Mouse (Mus musculus): Measurements from ENCODE around the gene Pde4dip. TPM values are rescaled to one million over a fixed set of nuclear protein-coding genes. Genes with fewer than 3 reads are reported as not detected.
A peak's percentile ranks its signal among the peaks of the same experiment; 100 is the strongest.

Pde4dip gene
- total and polyA plus RNA-seq, 2 experiments from 2014 or later, result 47.6 to 93.6 TPM

DNA sequence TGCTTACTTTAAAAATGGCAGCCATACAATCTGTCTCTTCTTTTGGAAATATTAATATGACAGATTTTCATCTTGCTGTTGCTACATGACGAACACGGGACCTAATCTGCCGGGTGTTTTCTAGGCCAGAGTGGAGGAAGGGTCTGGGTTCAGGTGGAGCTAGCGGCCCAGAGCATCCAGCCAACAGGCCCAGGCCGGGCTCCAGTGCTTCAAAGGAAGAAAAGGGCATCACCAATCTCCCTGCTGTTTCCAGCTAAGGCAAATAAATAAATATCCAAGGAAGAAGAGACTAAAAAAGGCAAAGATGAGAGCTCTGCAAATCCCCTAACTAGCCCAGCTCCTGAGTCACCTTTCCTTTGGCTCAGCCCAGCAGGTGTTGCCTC, 731 bp downstream of the Pde4dip start:
- H3K9me3 ChIP-seq (ENCODE audit: low read length), result no peaks in the 10 kb centered on the region
- DNase-seq (ENCODE audit: low spot score), result peak; percentile 19

GRCm38 (mm10) chr3:97881576-97881975, 6.9 kb downstream of the Pde4dip start:
- no peak overlapping the region for H3K4me2 ChIP-seq (ENCODE audit: low read depth, low read length, poor library complexity, severe bottlenecking)
- H3K4me1 ChIP-seq (ENCODE audit: insufficient read depth, low read length), result no peaks in the 10 kb centered on the region
- H3K4me3 ChIP-seq (ENCODE audit: low read depth, low read length), result no peak overlapping the region
- ATAC-seq (ENCODE audit: low FRiP score) (no peak), DNase-seq (ENCODE audit: low spot score) (no peak)
- 91% methylated on average over 5 of the region's 5 CpGs for WGBS
- H3K9ac ChIP-seq (replicated peaks; ENCODE audit: low read length, poor library complexity, severe bottlenecking), result no peak overlapping the region
- H3K9me3 ChIP-seq (ENCODE audit: low read length), result no peaks in the 10 kb centered on the region
- no peaks in the 10 kb centered on the region for H3K36me3 ChIP-seq (ENCODE audit: insufficient read depth, low read length)
- TF ChIP-seq CTCF (IDR thresholded peaks at IDR 0.05), result no peak
- no peaks in the 10 kb centered on the region for H3K27me3 ChIP-seq (ENCODE audit: insufficient read depth, low read length)
- H3K27ac ChIP-seq (ENCODE audit: low read depth, low read length), result no peak overlapping the region

More for the DNA sequence above, 731 bp downstream of the Pde4dip start:
- peak overlapping the region; percentile 98 for H3K9ac ChIP-seq (replicated peaks; ENCODE audit: low read length, poor library complexity, severe bottlenecking)
- peak; percentile 39; the same call in 1 of the 2 replicates for ATAC-seq (ENCODE audit: low FRiP score)
- no peaks in the 10 kb centered on the region for H3K27me3 ChIP-seq (ENCODE audit: insufficient read depth, low read length)
- H3K4me1 ChIP-seq (ENCODE audit: insufficient read depth, low read length), result no peaks in the 10 kb centered on the region
- no peak for TF ChIP-seq CTCF (IDR thresholded peaks at IDR 0.05)
- no peaks in the 10 kb centered on the region for H3K36me3 ChIP-seq (ENCODE audit: insufficient read depth, low read length)
- H3K4me3 ChIP-seq (ENCODE audit: low read depth, low read length), result peak overlapping the region; percentile 74
- WGBS, result 49% methylated on average over 5 of the region's 5 CpGs
- H3K27ac ChIP-seq (ENCODE audit: low read depth, low read length), result peak overlapping the region; percentile 94
- peak overlapping the region; percentile 72 for H3K4me2 ChIP-seq (ENCODE audit: low read depth, low read length, poor library complexity, severe bottlenecking)

DNA sequence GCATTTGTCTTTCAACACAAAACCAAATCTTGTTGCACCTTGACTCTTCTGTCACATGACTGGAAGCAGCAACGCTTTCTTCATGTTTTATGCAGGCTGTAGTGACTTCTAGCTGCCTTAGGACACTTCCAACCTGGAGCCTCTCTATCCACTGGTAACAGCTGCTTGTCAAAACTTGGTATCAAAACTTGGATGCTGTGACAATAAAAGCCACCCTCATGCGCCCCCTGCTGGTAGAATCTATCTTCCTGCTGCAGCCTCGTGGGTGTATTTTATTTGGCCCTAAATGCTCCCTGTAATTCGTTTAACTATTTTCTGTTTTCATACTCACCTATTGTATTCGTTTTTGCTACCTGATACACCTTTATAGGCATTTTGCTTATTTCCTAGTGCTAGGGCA, 9.3 kb downstream of the Pde4dip start:
- H3K4me2 ChIP-seq (ENCODE audit: low read depth, low read length, poor library complexity, severe bottlenecking), result no peak overlapping the region
- H3K9me3 ChIP-seq (ENCODE audit: low read length), result no peaks in the 10 kb centered on the region
- ATAC-seq (ENCODE audit: low FRiP score) (no peak), DNase-seq (ENCODE audit: low spot score) (peak; percentile 70)
- H3K4me1 ChIP-seq (ENCODE audit: insufficient read depth, low read length), result no peaks in the 10 kb centered on the region
- WGBS, result 15% methylated on average over 5 of the region's 5 CpGs
- no peaks in the 10 kb centered on the region for H3K27me3 ChIP-seq (ENCODE audit: insufficient read depth, low read length)
- peak; percentile 85 for TF ChIP-seq CTCF (IDR thresholded peaks at IDR 0.05)
- no peak overlapping the region for H3K9ac ChIP-seq (replicated peaks; ENCODE audit: low read length, poor library complexity, severe bottlenecking)
- no peak overlapping the region for H3K27ac ChIP-seq (ENCODE audit: low read depth, low read length)
- no peak overlapping the region for H3K4me3 ChIP-seq (ENCODE audit: low read depth, low read length)
- H3K36me3 ChIP-seq (ENCODE audit: insufficient read depth, low read length), result no peaks in the 10 kb centered on the region

GRCm38 (mm10) chr3:97876259-97876658, 12.2 kb downstream of the Pde4dip start:
- H3K4me3 ChIP-seq (ENCODE audit: low read depth, low read length), result no peak overlapping the region
- no peaks in the 10 kb centered on the region for H3K4me1 ChIP-seq (ENCODE audit: insufficient read depth, low read length)
- ATAC-seq (ENCODE audit: low FRiP score) (no peak), DNase-seq (ENCODE audit: low spot score) (no peak)
- H3K27me3 ChIP-seq (ENCODE audit: insufficient read depth, low read length), result no peaks in the 10 kb centered on the region
- no peak overlapping the region for H3K9ac ChIP-seq (replicated peaks; ENCODE audit: low read length, poor library complexity, severe bottlenecking)
- TF ChIP-seq CTCF (IDR thresholded peaks at IDR 0.05), result no peak
- no peak overlapping the region for H3K27ac ChIP-seq (ENCODE audit: low read depth, low read length)
- no peaks in the 10 kb centered on the region for H3K36me3 ChIP-seq (ENCODE audit: insufficient read depth, low read length)
- no peaks in the 10 kb centered on the region for H3K9me3 ChIP-seq (ENCODE audit: low read length)
- 40% methylated on average over 8 of the region's 8 CpGs for WGBS
- no peak overlapping the region for H3K4me2 ChIP-seq (ENCODE audit: low read depth, low read length, poor library complexity, severe bottlenecking)

- Histone ChIP-seq H3K36me3 (ENCODE audit: insufficient read depth, low read length) (no peaks in the 10 kb centered on the region), H3K9me3 (ENCODE audit: low read length) (no peaks in the 10 kb centered on the region), H3K27ac (ENCODE audit: low read depth, low read length) (no peak overlapping the region), H3K4me1 (ENCODE audit: insufficient read depth, low read length) (no peaks in the 10 kb centered on the region), H3K27me3 (ENCODE audit: insufficient read depth, low read length) (no peaks in the 10 kb centered on the region), H3K9ac (replicated peaks; ENCODE audit: low read length, poor library complexity, severe bottlenecking) (no peak overlapping the region), H3K4me3 (ENCODE audit: low read depth, low read length) (no peak overlapping the region), H3K4me2 (ENCODE audit: low read depth, low read length, poor library complexity, severe bottlenecking) (no peak overlapping the region)
- no peak for TF ChIP-seq CTCF (IDR thresholded peaks at IDR 0.05)
- WGBS, result 29% methylated on average over 5 of the region's 5 CpGs
- DNase-seq (ENCODE audit: low spot score) (no peak), ATAC-seq (ENCODE audit: low FRiP score) (no peak)
These were observed 13.7 kb downstream of the Pde4dip start for GRCm38 (mm10) chr3:97874777-97875176.

GRCm38 (mm10) chr3:97869730-97870129, 18.8 kb downstream of the Pde4dip start:
- no peak overlapping the region for H3K9ac ChIP-seq (replicated peaks; ENCODE audit: low read length, poor library complexity, severe bottlenecking)
- no peaks in the 10 kb centered on the region for H3K9me3 ChIP-seq (ENCODE audit: low read length)
- DNase-seq (ENCODE audit: low spot score), result no peak
- no peaks in the 10 kb centered on the region for H3K36me3 ChIP-seq (ENCODE audit: insufficient read depth, low read length)
- TF ChIP-seq CTCF (IDR thresholded peaks at IDR 0.05), result no peak
- no peak overlapping the region for H3K4me3 ChIP-seq (ENCODE audit: low read depth, low read length)
- WGBS, result 78% methylated on average over 4 of the region's 4 CpGs
- H3K27ac ChIP-seq (ENCODE audit: low read depth, low read length), result no peak overlapping the region
- no peaks in the 10 kb centered on the region; the same call in 1 of the 2 replicates for H3K4me1 ChIP-seq (ENCODE audit: insufficient read depth, low read length)
- no peak for ATAC-seq (ENCODE audit: low FRiP score)
- no peaks in the 10 kb centered on the region for H3K27me3 ChIP-seq (ENCODE audit: insufficient read depth, low read length)
- no peak overlapping the region for H3K4me2 ChIP-seq (ENCODE audit: low read depth, low read length, poor library complexity, severe bottlenecking)

Measured in midbrain, postnatal 0 days (tissue).